Mouse (Mus musculus) megakaryocyte, adult 5-6 weeks (primary cell): Measurements from ENCODE around the gene Fanca. TPM values are rescaled to one million over a fixed set of nuclear protein-coding genes. Genes with fewer than 3 reads are reported as not detected.
"Not testable (repeated sequence)": the region's sequence is repeated elsewhere in the genome, so short reads cannot be mapped to it uniquely, and the experiment has no call there.

ENCODE experiments used
- ATAC-seq: 2 replicates; pipeline ENCODE4 v1.8.0; 2016; ENCODE audit warnings: mild to moderate bottlenecking, inconsistent platforms; ENCODE audit not compliant: poor library complexity, severe bottlenecking
- total RNA-seq, 2 experiments: library from RNA; stranded (forward) in 1 of 2; stranded (reverse) in 1 of 2; fragments of 153-499, 151-499 nt in 1 of 2; fragments of 221-1000, 200-1000 nt in 1 of 2; gene quantifications; 2 replicates each; pipeline versions ENCODE4 v1.2.3 to v1.2.4; 2015 to 2017

The Fanca gene
- total RNA-seq, 2 experiments from 2014 or later = 29.5 to 37.9 TPM

- no peak for ATAC-seq
These were observed 13.4 kb upstream of the Fanca start for GRCm38 (mm10) chr8:123331810-123332209.

- no peak for ATAC-seq
These were observed 12.9 kb upstream of the Fanca start for GRCm38 (mm10) chr8:123331301-123331700.

- no peak for ATAC-seq
These were observed 12.3 kb upstream of the Fanca start for GRCm38 (mm10) chr8:123330701-123331100.

GRCm38 (mm10) chr8:123329961-123330360 is 11.6 kb upstream of the Fanca start:
- no peak for ATAC-seq

- peak; percentile 59 for ATAC-seq
These were observed 11.0 kb upstream of the Fanca start for GRCm38 (mm10) chr8:123329350-123329749.

GRCm38 (mm10) chr8:123328552-123328951 is 10.2 kb upstream of the Fanca start:
- ATAC-seq = no peak

GRCm38 (mm10) chr8:123319522-123320164 is 1.3 kb upstream of the Fanca start:
- no peak for ATAC-seq

GRCm38 (mm10) chr8:123317781-123318466 is 452 bp downstream of the Fanca start:
- peak; percentile 54 for ATAC-seq

- no peak for ATAC-seq
These were observed 9.6 kb downstream of the Fanca start for GRCm38 (mm10) chr8:123308738-123309137.

- ATAC-seq = 0 out of 2 replicates have a peak, but pooled peaks have one; percentile 43
These were observed 20.1 kb downstream of the Fanca start for GRCm38 (mm10) chr8:123298301-123298700.

- peak; percentile 73 for ATAC-seq
These were observed 25.6 kb downstream of the Fanca start for GRCm38 (mm10) chr8:123292785-123293184.

GRCm38 (mm10) chr8:123292281-123292680 is 26.1 kb downstream of the Fanca start:
- ATAC-seq = no peak

- ATAC-seq = no peak
These were observed 26.7 kb downstream of the Fanca start for GRCm38 (mm10) chr8:123291716-123292115.

GRCm38 (mm10) chr8:123290679-123291078 is 27.7 kb downstream of the Fanca start:
- ATAC-seq = no peak

GRCm38 (mm10) chr8:123290166-123290565 is 28.2 kb downstream of the Fanca start:
- peak; percentile 86 for ATAC-seq

- no peak for ATAC-seq
These were observed 31.0 kb downstream of the Fanca start for GRCm38 (mm10) chr8:123287362-123287761.

- ATAC-seq = no peak
These were observed 33.9 kb downstream of the Fanca start for GRCm38 (mm10) chr8:123284493-123284892.

- ATAC-seq = no peak
These were observed 34.4 kb downstream of the Fanca start for GRCm38 (mm10) chr8:123283991-123284390.

- ATAC-seq = not testable (repeated sequence)
These were observed 35.4 kb downstream of the Fanca start for GRCm38 (mm10) chr8:123282994-123283393.

- peak; percentile 80 for ATAC-seq
These were observed 37.9 kb downstream of the Fanca start for GRCm38 (mm10) chr8:123280302-123281094.

GRCm38 (mm10) chr8:123279828-123280227 is 38.5 kb downstream of the Fanca start:
- peak; percentile 56 for ATAC-seq

- ATAC-seq = no peak
These were observed 39.9 kb downstream of the Fanca start for GRCm38 (mm10) chr8:123278445-123278844.
